Comparison of ENCODE assay signal across 8 mouse cellular contexts in the genomic region with DNA sequence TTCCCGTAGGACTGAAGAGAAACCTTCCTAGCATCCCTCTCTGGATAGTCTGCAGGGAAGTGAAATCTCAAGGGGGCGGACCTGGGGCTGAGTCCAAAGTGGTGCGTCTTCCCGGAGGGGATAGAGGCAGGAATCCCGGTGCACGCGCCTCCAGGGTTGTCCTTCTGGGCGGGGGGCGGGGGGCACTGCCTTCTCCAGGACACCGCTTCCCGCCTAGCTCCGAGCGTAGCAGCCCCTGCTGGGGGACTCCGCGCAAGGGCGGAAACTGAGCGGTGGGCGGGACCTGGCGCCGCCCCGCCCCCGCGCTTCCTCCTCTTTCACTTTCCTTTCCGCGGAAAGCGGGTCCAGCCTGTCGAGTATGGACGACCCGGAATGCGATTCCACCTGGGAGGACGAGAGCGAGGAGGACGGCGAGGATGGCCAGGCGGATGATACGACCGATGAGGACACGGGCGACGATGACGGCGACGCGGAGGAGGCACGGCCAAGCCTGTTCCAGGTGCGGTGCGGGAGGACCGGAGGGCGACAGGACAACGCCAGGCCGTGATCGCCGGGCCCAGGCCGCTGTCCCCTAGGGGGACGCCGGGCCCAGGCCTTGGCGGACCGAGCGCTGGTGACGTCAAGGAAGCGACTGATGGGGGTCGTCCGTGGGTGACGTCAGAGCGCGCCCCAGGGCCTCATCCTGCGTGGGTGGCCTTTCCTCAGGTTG. TPM values are rescaled to one million over a fixed set of nuclear protein-coding genes. Genes with fewer than 3 reads are reported as not detected.
A peak's percentile ranks its signal among the peaks of the same experiment; 100 is the strongest.
DNase-seq lines count a peak whose midpoint lies in the region; ATAC-seq and TF ChIP-seq lines count a peak whose summit lies in the region.

Ogfr (plus strand) TSS at position 123 of the 709 bp plus-strand sequence.

- no peaks in the 10 kb centered on the region for H3K9me3 ChIP-seq in E14TG2a.4 (ENCODE audit: low read length)
- H3K9me3 ChIP-seq in forebrain, embryonic 14.5 days (replicated peaks; ENCODE audit: control insufficient read depth, low read length) = no peaks in the 10 kb centered on the region
- no peaks in the 10 kb centered on the region for H3K9me3 ChIP-seq in liver, embryonic 15.5 days (replicated peaks)
- H3K9me3 ChIP-seq in neural tube, embryonic 11.5 days (ENCODE audit: control insufficient read depth, low read length) = no peaks in the 10 kb centered on the region
- H3K9me3 ChIP-seq in stomach, embryonic 16.5 days (replicated peaks; ENCODE audit: control insufficient read depth, low read length) = no peaks in the 10 kb centered on the region

- H3K4me2 ChIP-seq in forebrain, embryonic 14.5 days (ENCODE audit: low read length) = peak within 1 kb of the TSS; percentile 85
- peak within 1 kb of the TSS; percentile 86 for H3K4me2 ChIP-seq in liver, embryonic 15.5 days
- peak within 1 kb of the TSS; percentile 81 for H3K4me2 ChIP-seq in neural tube, embryonic 11.5 days (ENCODE audit: low read depth)
- H3K4me2 ChIP-seq in stomach, embryonic 16.5 days (ENCODE audit: low read depth, low read length) = peak within 1 kb of the TSS; percentile 79

- under 1% methylated on average over 64 of the region's 67 CpGs for WGBS in forebrain, embryonic 14.5 days
- under 1% methylated on average over 67 of the region's 67 CpGs for WGBS in liver, embryonic 15.5 days (ENCODE audit: insufficient replicate concordance)
- under 1% methylated on average over 53 of the region's 67 CpGs for WGBS in neural tube, embryonic 11.5 days
- WGBS in stomach, embryonic 16.5 days = under 1% methylated on average over 67 of the region's 67 CpGs

- peak within 1 kb of the TSS; percentile 94 for H3K4me3 ChIP-seq in E14TG2a.4 (replicated peaks; ENCODE audit: low read length)
- peak within 1 kb of the TSS; percentile 90 for H3K4me3 ChIP-seq in forebrain, embryonic 14.5 days (ENCODE audit: low read depth, low read length)
- H3K4me3 ChIP-seq in liver, embryonic 15.5 days (replicated peaks) = peak within 1 kb of the TSS; percentile 98
- peak within 1 kb of the TSS; percentile 95 for H3K4me3 ChIP-seq in neural tube, embryonic 11.5 days (ENCODE audit: low read depth, low read length)
- H3K4me3 ChIP-seq in stomach, embryonic 16.5 days (replicated peaks; ENCODE audit: low read length) = peak within 1 kb of the TSS; percentile 97

- H3K27me3 ChIP-seq in E14TG2a.4 (ENCODE audit: insufficient read depth, low read length) = no peaks in the 10 kb centered on the region
- no peaks in the 10 kb centered on the region for H3K27me3 ChIP-seq in forebrain, embryonic 14.5 days (replicated peaks; ENCODE audit: control insufficient read depth, insufficient read depth, low read length)
- no peaks in the 10 kb centered on the region for H3K27me3 ChIP-seq in liver, embryonic 15.5 days
- no peaks in the 10 kb centered on the region for H3K27me3 ChIP-seq in neural tube, embryonic 11.5 days (ENCODE audit: control insufficient read depth, insufficient read depth, low read length)
- no peaks in the 10 kb centered on the region for H3K27me3 ChIP-seq in stomach, embryonic 16.5 days (ENCODE audit: control insufficient read depth, insufficient read depth, low read length)

- ATAC-seq in cerebellum, adult (ENCODE audit: insufficient number of reproducible peaks, low FRiP score, low TSS enrichment) = peak; percentile 45
- peak; percentile 94 for ATAC-seq in forebrain, embryonic 14.5 days
- ATAC-seq in liver, embryonic 15.5 days (ENCODE audit: insufficient read depth) = peak; percentile 82
- peak; percentile 91 for ATAC-seq in neural tube, embryonic 11.5 days (ENCODE audit: insufficient read depth, low FRiP score, low TSS enrichment)
- ATAC-seq in stomach, embryonic 16.5 days (ENCODE audit: insufficient read depth, low FRiP score) = peak; percentile 90

- peaks cover 23% of the 10 kb centered on the region for H3K4me1 ChIP-seq in E14TG2a.4 (replicated peaks; ENCODE audit: low read depth, low read length)
- peaks cover 9% of the 10 kb centered on the region for H3K4me1 ChIP-seq in forebrain, embryonic 14.5 days (ENCODE audit: control insufficient read depth, insufficient read depth, low read length)
- H3K4me1 ChIP-seq in liver, embryonic 15.5 days (replicated peaks) = peaks cover 24% of the 10 kb centered on the region
- H3K4me1 ChIP-seq in neural tube, embryonic 11.5 days (ENCODE audit: control insufficient read depth, insufficient read depth, low read length) = peaks cover 7% of the 10 kb centered on the region
- H3K4me1 ChIP-seq in stomach, embryonic 16.5 days (ENCODE audit: control insufficient read depth, insufficient read depth, low read length) = peaks cover 9% of the 10 kb centered on the region

- peak within 1 kb of the TSS; percentile 94 for H3K9ac ChIP-seq in forebrain, embryonic 14.5 days (ENCODE audit: low read length)
- peak within 1 kb of the TSS; percentile 90 for H3K9ac ChIP-seq in liver, embryonic 15.5 days
- peak within 1 kb of the TSS; percentile 91 for H3K9ac ChIP-seq in neural tube, embryonic 11.5 days (ENCODE audit: low read length)
- H3K9ac ChIP-seq in stomach, embryonic 16.5 days (ENCODE audit: low read length) = peak within 1 kb of the TSS; percentile 96

- H3K27ac ChIP-seq in forebrain, embryonic 14.5 days (ENCODE audit: low read depth, low read length) = peak within 1 kb of the TSS; percentile 92
- peak within 1 kb of the TSS; percentile 84 for H3K27ac ChIP-seq in liver, embryonic 15.5 days (replicated peaks)
- H3K27ac ChIP-seq in neural tube, embryonic 11.5 days (ENCODE audit: low read depth, low read length) = peak within 1 kb of the TSS; percentile 89
- H3K27ac ChIP-seq in stomach, embryonic 16.5 days (ENCODE audit: low read length) = peak within 1 kb of the TSS; percentile 90

- peak; percentile 89 for DNase-seq in forebrain, embryonic 14.5 days (ENCODE audit: low spot score)
- DNase-seq in heart, postnatal 10 days = peak; percentile 89
- peak; percentile 88 to 93 for DNase-seq in kidney, postnatal 4 days
- peak; percentile 91 for DNase-seq in neural tube, embryonic 11.5 days (ENCODE audit: low spot score)

- intact Hi-C loops in heart, postnatal 10 days (cut with DNase I) = no loop called here

- no peak for TF ChIP-seq CTCF in E14TG2a.4 (conservative IDR thresholded peaks at IDR 0.05; ENCODE audit: low read length)

- H3K36me3 ChIP-seq in E14TG2a.4 (ENCODE audit: insufficient read depth, low read length) = peaks cover 68% of the 10 kb centered on the region
- H3K36me3 ChIP-seq in forebrain, embryonic 14.5 days (ENCODE audit: control insufficient read depth, insufficient read depth, low read length) = peaks cover 63% of the 10 kb centered on the region
- peaks cover 60% of the 10 kb centered on the region for H3K36me3 ChIP-seq in liver, embryonic 15.5 days (replicated peaks)
- peaks cover 14% of the 10 kb centered on the region for H3K36me3 ChIP-seq in neural tube, embryonic 11.5 days (ENCODE audit: control insufficient read depth, insufficient read depth, low read length)
- H3K36me3 ChIP-seq in stomach, embryonic 16.5 days (ENCODE audit: control insufficient read depth, insufficient read depth, low read length) = peaks cover 20% of the 10 kb centered on the region

RNA-seq across cellular contexts. Expression of gene Ogfr, which starts in this region (rescaled TPM):
- polyA plus RNA-seq in forebrain, embryonic 14.5 days (2014; fragmentation: Nextera tagmentation; extraction: Ambion mirVana) = 95.6 and 100 TPM in 2 replicates
- total RNA-seq in heart, postnatal 10 days (2021) = 10 to 100 TPM; 42.6 to 48.8 TPM
- polyA plus RNA-seq in liver, embryonic 15.5 days (2015; fragmentation: Nextera tagmentation; extraction: Ambion mirVana) = 25.1 and 27.4 TPM in 2 replicates
- polyA plus RNA-seq in neural tube, embryonic 11.5 days (2014; fragmentation: Nextera tagmentation; extraction: Ambion mirVana) = 98.0 and 106 TPM in 2 replicates
- 35.0 and 39.5 TPM in 2 replicates for polyA plus RNA-seq in stomach, embryonic 16.5 days (2015; fragmentation: Nextera tagmentation; extraction: Ambion mirVana)

Comparison
In these comparisons a context has a peak if more than half of its experiments do, and no peak if none do; other contexts are left out.
1. Peak in every context shown above with its lines: DNase-seq, ATAC-seq, H3K4me3 ChIP-seq and H3K27ac ChIP-seq.